Mouse (Mus musculus) B cell, adult 67 days (primary cell): ENCODE measurements around the gene Akap9. TPM values are rescaled to one million over a fixed set of nuclear protein-coding genes. Genes with fewer than 3 reads are reported as not detected.

Source experiments
- total RNA-seq, 2 experiments: library from RNA; stranded (reverse); gene quantifications; 4 replicates each; pipeline ENCODE4 v1.2.4; 2023

Gene Akap9
- total RNA-seq = 100 to 1,000 TPM in 1 of 2 experiments, 10 to 100 TPM in 1; 99.6 to 107 TPM

DNA sequence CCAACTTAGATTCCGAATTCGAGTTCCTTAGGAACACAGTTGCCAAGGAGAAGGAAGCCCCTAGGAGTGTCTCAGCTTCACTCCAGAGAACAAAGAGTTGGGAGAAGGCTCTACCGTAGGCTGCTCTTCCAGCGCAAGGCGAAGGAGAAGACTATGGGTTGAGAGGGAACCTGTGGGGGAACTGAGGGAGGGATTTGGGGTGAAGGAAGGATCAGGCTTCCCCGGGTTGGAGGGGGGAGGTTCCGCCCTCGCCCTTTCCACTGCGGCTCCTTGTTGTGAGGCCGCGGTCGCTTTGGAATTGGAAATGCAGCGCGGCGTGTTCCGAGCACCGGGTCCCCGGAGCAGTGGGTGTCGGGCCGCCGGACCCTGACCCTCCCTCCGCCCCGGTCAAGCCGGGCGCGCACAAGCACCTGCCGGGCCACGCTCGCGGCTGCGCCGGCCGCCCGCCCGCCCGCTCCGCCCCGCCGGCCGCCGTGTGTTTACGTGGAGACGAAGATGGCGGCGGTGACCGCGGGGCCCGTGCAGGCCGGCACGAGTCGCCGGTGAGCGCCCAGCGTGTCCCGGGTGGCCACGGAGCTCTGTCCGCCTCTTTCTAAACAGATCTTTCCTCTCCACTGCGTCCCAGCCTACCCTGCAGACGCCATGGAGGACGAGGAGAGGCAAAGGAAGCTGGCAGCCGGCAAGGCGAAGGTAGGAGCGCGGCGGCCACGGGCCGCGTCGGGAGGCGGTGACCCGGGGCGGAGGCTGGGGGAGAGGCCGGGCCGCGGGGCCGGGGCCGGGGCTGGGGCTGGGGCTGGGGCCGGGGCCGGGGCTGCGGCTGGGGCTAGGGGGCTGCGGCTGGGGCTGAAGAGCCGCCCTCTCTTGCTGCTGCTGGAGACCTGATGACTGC, at the start of gene Akap9:
Gene Akap9, plus strand, starts transcription at position 254 of the 889 bp plus-strand sequence.

DNA sequence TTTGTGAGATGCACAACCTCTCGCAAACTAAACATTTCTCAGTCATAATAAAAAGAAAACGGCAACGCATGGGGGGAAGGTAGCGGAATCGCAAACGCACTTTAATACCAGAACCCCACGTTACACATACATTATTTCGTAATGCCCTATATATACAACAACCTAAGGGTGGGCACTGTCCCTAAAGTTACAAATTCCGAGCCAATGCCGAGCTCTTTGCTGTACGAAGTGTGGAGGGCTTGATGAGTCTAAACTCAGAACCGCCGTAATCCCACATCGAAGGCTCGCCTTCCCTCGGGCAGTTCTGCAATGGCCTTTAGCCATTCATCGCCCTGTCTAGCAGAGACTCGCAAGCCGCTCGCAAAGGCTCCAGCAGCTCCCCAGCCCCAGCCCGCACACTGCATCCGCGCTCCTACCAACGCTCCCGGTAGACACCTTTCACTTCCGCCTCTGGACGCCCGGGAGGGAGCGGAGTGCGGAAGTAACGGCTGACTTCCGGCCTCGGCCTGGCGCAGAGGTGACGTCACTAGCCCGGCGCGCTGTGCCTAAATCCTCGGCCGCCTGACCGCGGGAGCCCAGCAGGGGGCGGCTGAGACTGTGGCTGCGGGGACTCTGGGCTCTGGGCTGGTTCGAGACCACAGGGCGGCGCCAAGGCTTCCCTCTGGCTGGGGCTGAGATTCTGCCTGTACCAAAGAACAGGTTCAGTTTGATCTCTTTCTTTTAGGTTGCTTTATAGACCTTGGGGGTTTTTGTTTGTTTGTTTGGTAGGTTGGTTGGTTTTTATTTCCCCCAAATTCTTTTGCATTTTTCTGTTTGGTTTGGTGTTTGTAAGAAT, 34.2 kb upstream of the Akap9 start, which contains the start of gene Mterf1a:
Gene Mterf1a, minus strand, starts transcription at position 475 of the 835 bp plus-strand sequence.

DNA sequence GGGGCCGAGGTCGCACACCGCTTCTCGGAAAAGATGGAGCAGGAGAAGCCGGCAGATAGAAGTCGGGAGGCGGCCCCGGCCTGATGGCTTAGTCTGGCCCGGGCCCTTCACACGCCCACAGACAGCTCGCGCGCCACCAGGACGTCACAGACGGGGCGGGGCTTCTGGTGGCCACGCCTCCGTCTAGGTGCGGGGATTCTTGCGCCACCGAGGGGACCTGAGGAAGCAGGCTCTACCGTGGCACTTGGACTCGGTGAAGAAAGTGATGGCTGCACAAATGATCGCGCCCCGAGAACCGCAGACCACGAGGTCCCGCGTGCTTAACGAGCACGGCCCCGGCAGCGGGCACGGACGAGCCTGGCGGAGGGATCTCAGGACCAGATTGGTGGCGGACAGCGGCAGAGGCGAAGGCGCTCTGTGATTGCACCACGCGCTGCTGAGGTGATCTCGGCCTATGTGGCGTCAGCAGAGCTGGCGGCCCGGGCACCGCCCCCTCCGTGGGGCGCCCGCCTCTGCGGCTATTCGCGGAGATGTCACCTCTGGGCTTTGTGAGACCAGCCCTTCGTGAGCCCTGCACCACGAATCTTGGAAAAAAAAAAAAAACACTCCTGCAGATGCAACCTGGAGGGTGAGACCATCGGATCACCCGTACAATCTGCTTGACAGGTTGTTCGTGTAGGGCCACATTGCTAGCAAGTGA, 176.6 kb downstream of the Akap9 start, which contains the start of gene Cyp51:
Gene Cyp51, minus strand, starts transcription at position 406 of the 700 bp plus-strand sequence.

Other genes with a start within 250 kb of the Akap9 start
- gene Ankib1, start 125.1 kb upstream of the Akap9 start, total RNA-seq = 10 to 100 TPM; 57.0 to 67.2 TPM
- 10 to 100 TPM; 86.9 to 96.9 TPM for gene Krit1, start 124.9 kb upstream of the Akap9 start, total RNA-seq
- gene Lrrd1, start 82.9 kb upstream of the Akap9 start, total RNA-seq = under 1 TPM; 0.17 to 0.18 TPM
- 10 to 100 TPM; 15.1 to 15.3 TPM for gene Mterf1a, start 34.1 kb upstream of the Akap9 start, total RNA-seq
- gene Cyp51, start 176.7 kb downstream of the Akap9 start, total RNA-seq = 10 to 100 TPM; 19.2 to 23.3 TPM